Mouse (Mus musculus) ES-E14 (cell line): ENCODE measurements at regions not wholly inside any gene's neighbourhood (a gene's known extent, or its start where the extent isn't known, plus 50 kb on each side); places are given as distances from the start of the nearest gene placed in this dataset.

Experiments
- CHD2 ChIP-seq: IDR thresholded peaks from 2 replicates; pipeline ENCODE4 v1.6.1; 2014; ENCODE audit warnings: mild to moderate bottlenecking, low read depth, low read length, inconsistent platforms
- HCFC1 ChIP-seq: IDR thresholded peaks from 2 replicates; pipeline ENCODE4 v1.6.1; 2012; ENCODE audit warnings: low read length, inconsistent platforms, borderline replicate concordance; ENCODE audit not compliant: insufficient read depth
- MAFK ChIP-seq: IDR thresholded peaks from 2 replicates; pipeline ENCODE4 v1.6.1; 2014; ENCODE audit warnings: mild to moderate bottlenecking, low read depth, low read length, inconsistent platforms; ENCODE audit not compliant: insufficient read depth
- ZC3H11A ChIP-seq: IDR thresholded peaks from 2 replicates; pipeline ENCODE4 v1.6.1; 2012; ENCODE audit warnings: low read depth, mild to moderate bottlenecking, inconsistent platforms, low read length, borderline replicate concordance
- ZNF384 ChIP-seq: IDR thresholded peaks from 2 replicates; pipeline ENCODE4 v1.6.1; 2012; ENCODE audit warnings: low read depth, low read length, inconsistent platforms

DNA sequence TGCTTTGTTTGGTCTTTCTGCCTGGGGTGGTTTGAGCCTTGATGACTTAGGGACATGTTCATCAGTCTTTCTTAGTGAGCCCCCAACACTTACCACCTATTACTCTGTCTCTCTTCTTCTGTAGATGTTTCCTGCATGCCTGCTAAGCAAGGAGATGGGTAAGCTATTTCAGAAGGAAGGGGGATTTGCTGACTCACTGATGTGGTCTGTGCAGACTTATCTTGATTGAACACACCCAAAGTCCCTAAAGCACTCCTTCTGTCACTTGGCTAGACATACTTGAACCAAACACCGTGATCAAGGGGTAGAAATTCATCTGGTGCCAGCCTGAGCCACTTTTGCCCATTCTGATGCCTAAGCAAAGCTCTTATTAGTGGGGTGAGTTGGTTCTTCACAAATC lies 72.0 kb downstream of the Neurod6 start:
- TF ChIP-seq ZC3H11A: no peak
- no peak for TF ChIP-seq CHD2
- TF ChIP-seq MAFK: no peak
- TF ChIP-seq HCFC1: no peak
- no peak for TF ChIP-seq ZNF384
